Mouse (Mus musculus) kidney, embryonic 14.5 days (tissue): ENCODE results near the gene Hrh1. TPM values are rescaled to one million over a fixed set of nuclear protein-coding genes. Genes with fewer than 3 reads are reported as not detected.

Experiments
- ATAC-seq: fragments of 200-750 bp; cut with Nextera tagmentation; 2 replicates; pipeline ENCODE4 v1.8.0; 2017; ENCODE audit warnings: moderate number of reproducible peaks, mild to moderate bottlenecking, moderate TSS enrichment, moderate library complexity; ENCODE audit not compliant: low FRiP score, low TSS enrichment
- H3K27ac ChIP-seq: fragments of 300-500 bp; sonication (generic); 2 replicates; pipeline ENCODE4 v1.5.1; 2014; ENCODE audit warnings: low read depth, mild to moderate bottlenecking, low read length, moderate library complexity, mixed read lengths
- H3K27me3 ChIP-seq: fragments of 300-500 bp; sonication (generic); 2 replicates; pipeline ENCODE4 v1.6.1; 2014; ENCODE audit warnings: mild to moderate bottlenecking, low read length; ENCODE audit not compliant: control insufficient read depth, insufficient read depth
- H3K36me3 ChIP-seq: fragments of 300-500 bp; sonication (generic); 2 replicates; pipeline ENCODE4 v1.6.1; 2014; ENCODE audit warnings: low read length, mixed read lengths; ENCODE audit not compliant: control insufficient read depth, insufficient read depth
- H3K4me1 ChIP-seq: fragments of 300-500 bp; sonication (generic); 2 replicates; pipeline ENCODE4 v1.6.1; 2014; ENCODE audit warnings: low read length, mixed read lengths; ENCODE audit not compliant: control insufficient read depth, insufficient read depth
- H3K4me2 ChIP-seq: fragments of 300-500 bp; sonication (generic); replicated peaks from 2 replicates; pipeline ENCODE4 v1.6.1; 2014; ENCODE audit warnings: low read depth, mild to moderate bottlenecking, low read length
- H3K4me3 ChIP-seq: fragments of 300-500 bp; sonication (generic); 2 replicates; pipeline ENCODE4 v1.5.1; 2014; ENCODE audit warnings: mild to moderate bottlenecking, low read length
- H3K9ac ChIP-seq: fragments of 300-500 bp; sonication (generic); 2 replicates; pipeline ENCODE4 v1.6.1; 2014; ENCODE audit warnings: low read depth, mild to moderate bottlenecking, low read length, moderate library complexity
- H3K9me3 ChIP-seq: fragments of 300-500 bp; sonication (generic); 2 replicates; pipeline ENCODE4 v1.6.1; 2016; ENCODE audit warnings: low read length; ENCODE audit not compliant: control insufficient read depth
- WGBS: fragments of 180-500 bp; shearing (Covaris S2); extraction: QIAGEN DNeasy Blood & Tissue Kit; methylation state at CpG from one replicate; pipeline ENCODE4 v1.1.7; 2014; 5-methylcytosine and 5-hydroxymethylcytosine counted together
- polyA plus RNA-seq: library from polyadenylated mRNA; unstranded; fragments of >200 nt; fragmentation: Nextera tagmentation; extraction: Ambion mirVana; gene quantifications from 2 replicates; pipeline ENCODE4 v1.2.1, GENCODE M21; 2014

Hrh1 gene
- polyA plus RNA-seq, 1 experiment from 2014 or later, result 0.16 TPM

DNA sequence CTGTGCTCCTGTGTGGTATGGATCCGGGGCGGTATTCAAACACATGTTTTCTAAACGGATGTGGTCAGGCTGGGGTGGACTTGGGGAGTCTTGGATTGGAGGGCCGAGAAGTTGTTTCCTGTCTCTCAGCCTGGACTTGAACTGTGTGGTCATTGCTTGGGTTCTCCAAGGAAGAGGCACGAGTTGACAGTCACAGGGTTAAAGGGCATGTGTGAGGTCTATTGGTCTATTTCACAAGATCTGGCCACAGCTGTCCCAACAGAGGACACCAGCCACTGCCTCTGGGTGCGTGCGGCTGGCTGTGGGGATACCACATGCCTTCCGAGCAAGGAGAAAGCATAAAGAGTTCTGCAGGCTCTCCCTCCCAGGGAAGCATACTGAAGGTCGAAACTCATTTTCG, 2.7 kb downstream of the Hrh1 start:
- Histone ChIP-seq H3K4me3 (no peak overlapping the region), H3K4me1 (peaks cover 4% of the 10 kb centered on the region; the same call in 1 of the 2 replicates), H3K27me3 (peaks cover 60% of the 10 kb centered on the region), H3K27ac (no peak overlapping the region), H3K9ac (no peak overlapping the region), H3K4me2 (no peak overlapping the region), H3K9me3 (no peaks in the 10 kb centered on the region), H3K36me3 (no peaks in the 10 kb centered on the region)
- 73% methylated on average over 10 of the region's 10 CpGs for WGBS
- ATAC-seq, result no peak

DNA sequence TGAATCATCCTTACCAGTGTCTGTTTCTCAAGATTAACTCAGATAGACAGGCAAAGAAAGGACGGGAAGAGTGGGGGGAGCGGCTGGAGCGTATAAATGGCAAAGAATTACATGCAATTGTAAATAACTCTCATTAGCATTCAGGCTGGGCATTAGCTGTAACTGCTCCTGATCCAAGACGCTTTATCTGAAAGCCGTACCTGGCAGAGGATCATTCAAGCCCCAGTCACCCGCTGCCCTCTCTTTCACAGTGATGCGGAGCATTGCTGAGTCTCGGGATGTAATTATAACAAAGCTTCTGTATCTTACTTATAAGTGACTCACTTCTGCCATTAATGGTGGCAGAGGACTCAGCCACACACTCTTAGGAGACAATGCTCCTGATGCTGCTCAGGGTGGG, 3.1 kb downstream of the Hrh1 start:
- Histone ChIP-seq H3K27me3 (peaks cover 61% of the 10 kb centered on the region), H3K27ac (no peak overlapping the region), H3K4me2 (no peak overlapping the region), H3K9ac (no peak overlapping the region), H3K4me1 (peaks cover 4% of the 10 kb centered on the region; the same call in 1 of the 2 replicates), H3K9me3 (no peaks in the 10 kb centered on the region), H3K36me3 (no peaks in the 10 kb centered on the region), H3K4me3 (no peak overlapping the region)
- ATAC-seq, result no peak
- WGBS, result 87% methylated on average over 8 of the region's 8 CpGs

DNA sequence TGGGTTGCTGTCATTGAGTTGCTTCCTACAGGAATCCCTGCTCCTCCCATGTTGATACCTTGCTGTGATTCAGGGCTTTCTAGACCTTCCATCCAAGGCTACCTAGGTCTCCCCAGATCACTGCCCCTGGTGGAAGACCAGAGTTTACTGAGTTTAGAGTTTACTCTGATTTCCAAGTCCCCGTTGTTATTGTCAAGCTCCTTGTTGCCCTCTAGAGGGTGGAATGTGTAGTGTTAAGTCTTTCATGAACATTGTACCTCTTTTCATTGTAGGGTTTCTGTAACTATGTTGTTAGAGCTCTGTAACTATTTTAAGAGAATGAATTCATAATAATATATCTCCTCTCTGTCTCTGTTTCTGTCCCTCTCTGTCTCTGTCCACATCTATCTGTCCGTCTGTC, 4.4 kb downstream of the Hrh1 start:
- H3K27me3 ChIP-seq, result peaks cover 50% of the 10 kb centered on the region

DNA sequence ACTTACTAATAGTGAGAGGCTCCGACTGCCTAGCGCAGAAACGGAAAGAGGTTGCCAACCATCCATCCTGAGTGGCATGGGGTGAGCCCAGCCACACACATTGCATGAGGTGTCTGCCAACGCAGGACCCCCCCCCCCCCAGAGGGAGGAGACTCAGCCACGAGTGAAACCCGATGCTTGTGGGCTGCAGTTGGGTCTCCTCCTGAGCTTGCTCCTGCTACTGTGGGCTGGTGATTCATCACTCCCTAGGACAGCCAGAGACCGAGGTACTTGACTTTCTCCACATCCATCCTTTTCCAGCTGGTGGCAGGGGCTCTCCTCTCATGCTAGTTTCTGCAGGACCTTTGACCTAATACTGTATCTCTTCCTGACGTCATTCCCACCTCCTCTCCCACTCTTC, 5.9 kb downstream of the Hrh1 start:
- Histone ChIP-seq H3K27ac (no peak overlapping the region), H3K9ac (no peak overlapping the region), H3K27me3 (peaks cover 38% of the 10 kb centered on the region), H3K4me1 (no peaks in the 10 kb centered on the region), H3K4me2 (no peak overlapping the region), H3K36me3 (no peaks in the 10 kb centered on the region), H3K9me3 (no peaks in the 10 kb centered on the region), H3K4me3 (no peak overlapping the region)
- peak; percentile 61 for ATAC-seq
- 19% methylated on average over 8 of the region's 8 CpGs for WGBS

More for the DNA sequence above, 4.4 kb downstream of the Hrh1 start:
- no peak overlapping the region for H3K27ac ChIP-seq
- no peaks in the 10 kb centered on the region for H3K9me3 ChIP-seq
- no peak overlapping the region for H3K9ac ChIP-seq
- H3K36me3 ChIP-seq, result no peaks in the 10 kb centered on the region
- peaks cover 4% of the 10 kb centered on the region; the same call in 1 of the 2 replicates for H3K4me1 ChIP-seq
- ATAC-seq, result no peak
- WGBS, result 81% methylated on average over 2 of the region's 2 CpGs
- H3K4me3 ChIP-seq, result no peak overlapping the region
- H3K4me2 ChIP-seq, result no peak overlapping the region

DNA sequence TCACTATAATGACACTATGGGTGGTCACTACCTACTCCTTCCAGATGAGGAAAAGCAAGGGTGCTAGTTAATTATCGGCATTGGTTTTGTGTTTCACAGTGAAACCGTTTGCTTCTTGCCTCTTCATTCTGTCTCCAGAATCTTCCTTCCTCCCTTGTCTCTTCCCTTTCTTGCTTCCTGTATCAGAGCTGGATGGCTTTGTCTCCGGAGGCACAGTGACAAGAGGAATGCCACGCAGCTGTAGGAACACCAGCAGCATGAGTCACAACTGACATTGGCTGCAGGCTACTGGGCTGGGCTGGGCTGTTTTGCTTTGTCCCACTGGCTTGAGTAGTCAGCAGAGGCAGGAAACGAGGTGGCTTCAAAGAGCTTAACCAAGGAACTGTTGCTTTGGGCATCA, 6.4 kb downstream of the Hrh1 start:
- Histone ChIP-seq H3K9ac (no peak overlapping the region), H3K9me3 (no peaks in the 10 kb centered on the region), H3K27ac (no peak overlapping the region), H3K4me2 (no peak overlapping the region), H3K4me3 (no peak overlapping the region), H3K36me3 (no peaks in the 10 kb centered on the region), H3K27me3 (peaks cover 33% of the 10 kb centered on the region), H3K4me1 (no peaks in the 10 kb centered on the region)
- no peak for ATAC-seq
- WGBS, result 21% methylated on average over 5 of the region's 5 CpGs

DNA sequence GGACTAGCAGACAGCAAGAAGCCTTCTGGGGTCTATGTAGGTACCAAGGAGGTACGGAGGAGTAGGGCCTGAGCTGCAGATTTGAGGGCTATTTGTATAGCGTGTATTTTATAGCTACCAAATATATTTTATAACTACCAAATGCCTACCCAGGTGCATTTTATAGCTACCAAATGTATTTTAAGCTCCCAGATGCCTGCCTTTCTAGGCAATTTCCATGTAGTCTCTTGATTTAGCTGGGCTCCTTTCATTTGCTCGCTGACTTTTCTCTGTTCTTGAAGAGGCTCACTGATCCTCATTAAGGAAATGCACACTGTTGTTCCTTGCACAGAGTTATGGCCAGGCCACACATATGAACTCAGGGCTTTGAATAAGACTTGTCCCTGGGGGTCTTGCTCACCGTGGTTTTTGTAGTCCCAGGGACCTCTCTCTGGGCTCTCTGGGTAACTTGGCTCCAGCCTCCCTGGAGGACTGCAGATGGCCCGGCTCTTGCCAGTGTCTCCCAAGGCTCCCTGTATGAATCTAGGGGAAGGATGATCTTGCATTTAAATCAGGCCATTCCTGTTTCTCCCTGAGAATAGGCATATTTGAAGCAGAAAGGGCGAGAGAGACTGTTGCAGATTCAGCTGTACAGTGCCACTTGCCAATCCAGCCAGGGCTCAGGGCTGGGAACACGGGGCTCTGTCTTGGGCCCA, 7.2 kb downstream of the Hrh1 start:
- Histone ChIP-seq H3K36me3 (no peaks in the 10 kb centered on the region), H3K4me3 (no peak overlapping the region), H3K27ac (no peak overlapping the region), H3K9me3 (no peaks in the 10 kb centered on the region), H3K27me3 (peaks cover 25% of the 10 kb centered on the region), H3K4me2 (no peak overlapping the region), H3K4me1 (no peaks in the 10 kb centered on the region), H3K9ac (no peak overlapping the region)
- 77% methylated on average over 7 of the region's 7 CpGs for WGBS
- ATAC-seq, result no peak

DNA sequence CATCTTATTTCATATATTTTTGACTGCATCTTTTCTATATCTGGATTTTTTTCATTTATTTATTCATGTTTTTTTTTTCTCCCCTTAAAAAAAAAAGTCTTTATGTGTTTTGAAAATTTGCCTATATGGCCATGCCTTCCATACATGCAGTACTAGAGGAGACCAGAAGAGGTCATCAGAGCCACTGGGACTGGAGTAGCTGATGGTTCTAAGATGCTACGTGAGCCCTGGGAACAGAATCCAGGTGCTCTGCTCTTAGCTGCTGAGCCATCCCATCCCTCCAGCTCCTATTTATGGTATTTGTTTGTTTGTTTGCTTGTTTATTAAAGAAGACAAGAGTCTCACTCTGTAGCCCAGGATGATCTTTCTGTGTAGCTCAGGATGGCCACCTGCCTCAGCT, 8.9 kb downstream of the Hrh1 start:
- no peak for ATAC-seq
- H3K36me3 ChIP-seq, result no peaks in the 10 kb centered on the region
- H3K4me2 ChIP-seq, result no peak overlapping the region
- 56% methylated on average over 1 of the region's 1 CpGs for WGBS
- H3K27ac ChIP-seq, result no peak overlapping the region
- no peak overlapping the region for H3K4me3 ChIP-seq
- no peaks in the 10 kb centered on the region for H3K4me1 ChIP-seq
- peaks cover 13% of the 10 kb centered on the region; the same call in 1 of the 2 replicates for H3K27me3 ChIP-seq
- H3K9me3 ChIP-seq, result no peaks in the 10 kb centered on the region
- H3K9ac ChIP-seq, result no peak overlapping the region

DNA sequence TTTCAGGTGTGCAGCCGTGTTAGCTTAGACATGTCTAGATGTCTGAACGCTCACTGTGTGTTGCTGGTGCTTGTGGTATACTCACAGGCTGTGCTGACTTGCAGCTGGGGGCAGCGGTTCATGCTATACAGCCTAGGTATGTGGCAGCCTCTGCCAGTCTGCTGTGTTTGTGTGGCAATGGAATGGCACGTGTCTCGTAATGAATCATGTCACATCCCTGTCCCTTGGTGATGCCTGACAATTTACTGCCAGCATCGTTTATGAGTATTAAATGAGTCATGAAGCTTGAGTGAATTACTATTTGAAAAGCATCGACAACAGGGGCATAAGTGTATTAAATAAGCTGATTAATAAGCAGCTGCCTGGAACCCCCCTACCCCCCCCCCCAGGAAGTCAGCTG, 9.3 kb downstream of the Hrh1 start:
- no peaks in the 10 kb centered on the region for H3K9me3 ChIP-seq
- no peak overlapping the region for H3K27ac ChIP-seq
- H3K36me3 ChIP-seq, result no peaks in the 10 kb centered on the region
- no peak overlapping the region for H3K4me2 ChIP-seq
- H3K27me3 ChIP-seq, result peaks cover 13% of the 10 kb centered on the region; the same call in 1 of the 2 replicates
- ATAC-seq, result no peak
- 86% methylated on average over 7 of the region's 7 CpGs for WGBS
- H3K4me1 ChIP-seq, result no peaks in the 10 kb centered on the region
- H3K9ac ChIP-seq, result no peak overlapping the region
- no peak overlapping the region for H3K4me3 ChIP-seq

DNA sequence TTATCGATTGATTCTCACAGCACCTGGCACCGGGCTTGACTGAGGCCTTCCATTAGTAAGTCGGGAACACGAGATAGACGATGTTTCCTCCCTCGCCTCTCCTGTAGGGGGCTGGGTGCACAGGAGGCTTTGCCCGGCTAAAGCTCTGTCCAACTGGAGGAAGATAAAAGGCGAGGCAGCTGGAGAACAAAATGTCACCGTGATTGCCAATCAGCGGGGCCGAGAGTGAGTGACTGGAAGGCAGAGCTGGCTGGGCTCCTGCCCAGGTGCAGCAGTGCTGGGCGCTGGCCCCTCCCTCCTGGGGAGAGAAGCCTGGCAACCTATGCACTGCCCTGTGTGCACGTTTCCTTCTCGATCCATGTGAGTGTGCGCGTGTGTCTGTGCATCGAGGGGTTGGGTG, 10.5 kb downstream of the Hrh1 start:
- Histone ChIP-seq H3K36me3 (no peaks in the 10 kb centered on the region), H3K27me3 (peaks cover 10% of the 10 kb centered on the region; the same call in 1 of the 2 replicates), H3K4me3 (no peak overlapping the region), H3K9ac (no peak overlapping the region), H3K27ac (no peak overlapping the region), H3K9me3 (no peaks in the 10 kb centered on the region), H3K4me2 (no peak overlapping the region), H3K4me1 (no peaks in the 10 kb centered on the region)
- ATAC-seq, result no peak
- 41% methylated on average over 17 of the region's 17 CpGs for WGBS
